Mouse (Mus musculus): ENCODE measurements around the gene Pard6a. TPM values are rescaled to one million over a fixed set of nuclear protein-coding genes. Genes with fewer than 3 reads are reported as not detected.

The Pard6a gene
- total RNA-seq, 2 experiments from 2014 or later, result 41.2 to 46.6 TPM

GRCm38 (mm10) chr8:105699488-105700215, 1.3 kb upstream of the Pard6a start:
- DNase-seq (ENCODE audit: low spot score in 2 of 2), result no peak
- intact Hi-C loops (cut with DNase I), result loop anchor here (5.0 kb wide), 1 partner anchor 62 kb away; the partner anchor contains the start of genes Agrp and Ctcf

GRCm38 (mm10) chr8:105700566-105700965, 382 bp upstream of the Pard6a start:
- DNase-seq (ENCODE audit: low spot score in 2 of 2), result peak; percentile 67 to 82

GRCm38 (mm10) chr8:105702001-105702401, 1.1 kb downstream of the Pard6a start:
- intact Hi-C loops (cut with DNase I), result loop anchor here (5.0 kb wide), 1 partner anchor 65 kb away; the partner anchor contains the start of genes Agrp and Ctcf
- no peak for DNase-seq (ENCODE audit: low spot score in 2 of 2)

More at GRCm38 (mm10) chr8:105700566-105700965, 382 bp upstream of the Pard6a start:
- intact Hi-C loops (cut with DNase I), result loop anchor here (5.0 kb wide), 1 partner anchor 63 kb away; the partner anchor contains the start of genes Agrp and Ctcf

GRCm38 (mm10) chr8:105702731-105703415, 1.9 kb downstream of the Pard6a start:
- intact Hi-C loops (cut with DNase I), result loop anchor here (5.0 kb wide), 1 partner anchor 66 kb away; the partner anchor contains the start of genes Agrp and Ctcf
- DNase-seq (ENCODE audit: low spot score in 2 of 2), result no peak

GRCm38 (mm10) chr8:105704146-105704812, 3.3 kb downstream of the Pard6a start:
- no peak for DNase-seq (ENCODE audit: low spot score in 2 of 2)
- intact Hi-C loops (cut with DNase I), result loop anchor here (5.0 kb wide), 1 partner anchor 67 kb away; the partner anchor contains the start of genes Agrp and Ctcf

GRCm38 (mm10) chr8:105704955-105705354, 4.0 kb downstream of the Pard6a start:
- DNase-seq (ENCODE audit: low spot score in 2 of 2), result no peak
- intact Hi-C loops (cut with DNase I), result loop anchor here (5.0 kb wide), 1 partner anchor 68 kb away; the partner anchor contains the start of genes Agrp and Ctcf

GRCm38 (mm10) chr8:105706426-105706825, 5.5 kb downstream of the Pard6a start:
- intact Hi-C loops (cut with DNase I), result no loop called here
- no peak for DNase-seq (ENCODE audit: low spot score in 2 of 2)

- peak; percentile 90 to 95 for DNase-seq (ENCODE audit: low spot score in 2 of 2)
- intact Hi-C loops (cut with DNase I), result no loop called here
Measured at GRCm38 (mm10) chr8:105707498-105708403, 6.8 kb downstream of the Pard6a start, which contains the start of the genes 4933405L10Rik and Enkd1. 4933405L10Rik (plus strand) TSS chr8:105707655. Enkd1 (minus strand) TSS chr8:105708210.

- DNase-seq (ENCODE audit: low spot score in 2 of 2), result no peak
- intact Hi-C loops (cut with DNase I), result no loop called here
Measured at GRCm38 (mm10) chr8:105708675-105709074, 7.7 kb downstream of the Pard6a start.

- no peak for DNase-seq (ENCODE audit: low spot score in 2 of 2)
- intact Hi-C loops (cut with DNase I), result no loop called here
Measured at GRCm38 (mm10) chr8:105709317-105709716, 8.4 kb downstream of the Pard6a start.

GRCm38 (mm10) chr8:105712286-105712685, 11.3 kb downstream of the Pard6a start:
- intact Hi-C loops (cut with DNase I), result loop anchor here (5.0 kb wide), 2 partner anchors 115 to 145 kb away; partner anchors contain the start of genes Ranbp10, Thap11 and Tsnaxip1
- no peak for DNase-seq (ENCODE audit: low spot score in 2 of 2)

- DNase-seq (ENCODE audit: low spot score in 2 of 2), result peak; percentile 79 to 85
- intact Hi-C loops (cut with DNase I), result loop anchor here (5.0 kb wide), 2 partner anchors 113 to 143 kb away; partner anchors contain the start of genes Ranbp10, Thap11 and Tsnaxip1
Measured at GRCm38 (mm10) chr8:105714139-105714538, 13.2 kb downstream of the Pard6a start.

GRCm38 (mm10) chr8:105715042-105715441, 14.1 kb downstream of the Pard6a start:
- intact Hi-C loops (cut with DNase I), result loop anchor here (1.0 kb wide), 1 partner anchor 215 kb away; no protein-coding TSS in a partner anchor
- DNase-seq (ENCODE audit: low spot score in 2 of 2), result no peak

GRCm38 (mm10) chr8:105716302-105716945, 15.5 kb downstream of the Pard6a start:
- intact Hi-C loops (cut with DNase I), result no loop called here

GRCm38 (mm10) chr8:105719637-105720036, 18.7 kb downstream of the Pard6a start:
- intact Hi-C loops (cut with DNase I), result no loop called here
- DNase-seq (ENCODE audit: low spot score in 2 of 2), result no peak

More at GRCm38 (mm10) chr8:105716302-105716945, 15.5 kb downstream of the Pard6a start:
- DNase-seq (ENCODE audit: low spot score in 2 of 2), result no peak

- intact Hi-C loops (cut with DNase I), result no loop called here
- DNase-seq (ENCODE audit: low spot score in 2 of 2), result no peak
Measured at GRCm38 (mm10) chr8:105722861-105723260, 21.9 kb downstream of the Pard6a start.

- intact Hi-C loops (cut with DNase I), result no loop called here
- no peak for DNase-seq (ENCODE audit: low spot score in 2 of 2)
Measured at GRCm38 (mm10) chr8:105725726-105726125, 24.8 kb downstream of the Pard6a start.

Data from left cerebral cortex, postnatal 25 days (tissue).